Mouse (Mus musculus) erythroblast, embryonic 14.5 days (primary cell): ENCODE data around the gene Rwdd1. TPM values are rescaled to one million over a fixed set of nuclear protein-coding genes. Genes with fewer than 3 reads are reported as not detected.

Experiments used
- H3K27me3 ChIP-seq: 2 replicates; pipeline ENCODE4 v1.6.1; 2012; ENCODE audit warnings: inconsistent platforms; ENCODE audit not compliant: control insufficient read depth
- H3K36me3 ChIP-seq: 2 replicates; pipeline ENCODE4 v1.6.1; 2012; ENCODE audit warnings: mild to moderate bottlenecking, inconsistent platforms; ENCODE audit not compliant: control insufficient read depth
- H3K4me1 ChIP-seq: 2 replicates; pipeline ENCODE4 v1.6.1; 2012; ENCODE audit warnings: inconsistent platforms; ENCODE audit not compliant: control insufficient read depth
- H3K4me3 ChIP-seq: replicated peaks from 2 replicates; pipeline ENCODE3; 2012; ENCODE audit warnings: moderate library complexity, mild to moderate bottlenecking, inconsistent platforms
- H3K9me3 ChIP-seq: 2 replicates; pipeline ENCODE4 v1.6.1; 2012; ENCODE audit warnings: low read length, inconsistent platforms, mixed read lengths; ENCODE audit not compliant: control insufficient read depth
- GATA1 ChIP-seq: IDR thresholded peaks from 2 replicates; pipeline ENCODE4 v1.6.1; 2012; ENCODE audit warnings: low read length, inconsistent platforms, mixed read lengths
- TAL1 ChIP-seq: IDR thresholded peaks from 3 replicates; pipeline ENCODE4 v1.6.1; 2012; ENCODE audit warnings: low read length, inconsistent platforms, mixed read lengths
- polyA plus RNA-seq: library from polyadenylated mRNA; stranded (reverse); fragments of >175 nt; gene quantifications from 2 replicates; pipeline ENCODE4 v1.2.3, GENCODE M21; 2012

Gene Rwdd1
- 2.7 and 3.2 TPM in 2 replicates for polyA plus RNA-seq

DNA sequence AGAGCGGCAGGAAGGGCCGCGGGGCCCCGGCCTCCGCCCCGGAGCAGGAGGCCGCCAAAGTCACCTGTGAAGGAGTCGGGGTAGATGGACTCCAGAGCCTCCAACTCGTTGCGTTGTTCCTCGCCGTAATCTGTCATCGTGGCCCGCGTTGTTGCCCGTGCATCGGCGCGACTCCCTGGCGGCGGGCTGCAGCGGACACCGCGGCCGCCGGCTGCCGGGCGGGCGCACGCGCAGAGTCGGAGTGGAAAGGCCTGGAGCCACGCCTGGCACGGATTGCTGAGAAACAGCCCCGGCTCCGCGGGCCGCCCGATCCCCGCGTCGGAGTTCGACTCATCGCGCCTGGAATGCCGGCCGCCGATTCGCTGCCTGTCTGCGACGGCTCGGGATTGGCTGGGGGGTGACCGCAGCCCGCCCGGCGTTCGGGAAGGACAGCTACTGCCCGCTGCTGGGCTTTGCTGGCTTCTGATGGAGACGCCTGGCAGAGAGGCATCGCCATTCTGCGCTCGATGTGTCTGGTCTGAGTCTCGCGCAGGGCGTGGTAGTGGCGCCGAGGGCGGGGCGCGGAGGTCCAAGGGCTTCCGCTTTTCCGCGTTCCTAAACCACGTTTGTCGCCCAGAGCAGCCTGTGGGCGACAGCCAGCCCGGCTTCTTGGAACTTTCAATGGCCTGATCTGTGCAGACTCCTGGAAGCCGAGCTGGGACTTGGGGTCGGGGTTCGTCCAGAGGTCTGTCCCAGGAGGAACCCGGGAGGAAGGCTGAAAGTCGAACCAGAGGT is at the start of gene Rwdd1:
Gene Rwdd1, minus strand, starts transcription at position 323 of the 774 bp plus-strand sequence.
- Histone ChIP-seq H3K36me3 (no peaks in the 10 kb centered on the region), H3K27me3 (no peaks in the 10 kb centered on the region), H3K9me3 (no peaks in the 10 kb centered on the region), H3K4me3 (peak within 1 kb of the TSS; percentile 91), H3K4me1 (peaks cover 45% of the 10 kb centered on the region)
- no peak for TF ChIP-seq GATA1
- no peak for TF ChIP-seq TAL1

DNA sequence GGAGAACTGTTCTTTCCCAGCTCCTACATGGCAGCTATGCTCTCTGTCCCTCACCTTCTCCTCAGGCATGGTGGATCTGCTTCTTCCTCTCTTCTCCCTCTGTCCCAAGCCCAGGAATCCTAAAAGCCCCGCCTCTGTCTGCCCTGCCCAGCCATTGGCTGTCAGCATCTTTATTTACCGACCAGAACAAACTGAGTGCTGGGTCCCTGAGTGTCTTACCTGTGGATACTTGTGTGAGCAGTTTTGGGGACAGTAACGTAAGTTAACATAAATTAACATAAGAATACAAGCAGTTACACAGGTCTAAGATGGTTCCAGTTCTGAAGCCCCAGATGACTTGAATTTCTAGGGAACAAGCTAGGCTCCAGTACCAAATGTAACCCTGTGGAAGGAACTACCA is 47.2 kb upstream of the Rwdd1 start:
- H3K36me3 ChIP-seq: no peaks in the 10 kb centered on the region
- H3K9me3 ChIP-seq: no peaks in the 10 kb centered on the region
- no peak overlapping the region for H3K4me3 ChIP-seq
- no peaks in the 10 kb centered on the region for H3K4me1 ChIP-seq
- no peaks in the 10 kb centered on the region for H3K27me3 ChIP-seq
- TF ChIP-seq GATA1: no peak
- TF ChIP-seq TAL1: no peak

- H3K9me3 ChIP-seq: no peaks in the 10 kb centered on the region
- no peaks in the 10 kb centered on the region for H3K27me3 ChIP-seq
- H3K36me3 ChIP-seq: no peaks in the 10 kb centered on the region
- TF ChIP-seq TAL1 (no peak), GATA1 (no peak)
- H3K4me1 ChIP-seq: no peaks in the 10 kb centered on the region
- no peak overlapping the region for H3K4me3 ChIP-seq
Observed at GRCm38 (mm10) chr10:34053987-34054386, 34.6 kb upstream of the Rwdd1 start.

GRCm38 (mm10) chr10:34044210-34044609 is 24.8 kb upstream of the Rwdd1 start, which contains the start of gene Calhm4:
TSS of gene Calhm4 (minus strand) at chr10:34044310.
- TF ChIP-seq GATA1 (no peak), TAL1 (no peak)
- H3K9me3 ChIP-seq: no peaks in the 10 kb centered on the region
- no peak within 1 kb of the TSS for H3K4me3 ChIP-seq
- H3K4me1 ChIP-seq: no peaks in the 10 kb centered on the region
- no peaks in the 10 kb centered on the region for H3K27me3 ChIP-seq
- H3K36me3 ChIP-seq: no peaks in the 10 kb centered on the region

- Histone ChIP-seq H3K36me3 (no peaks in the 10 kb centered on the region), H3K27me3 (peaks cover 2% of the 10 kb centered on the region; the same call in 1 of the 2 replicates), H3K9me3 (no peaks in the 10 kb centered on the region), H3K4me1 (peaks cover 2% of the 10 kb centered on the region; the same call in 1 of the 2 replicates), H3K4me3 (no peak within 1 kb of the TSS)
- TF ChIP-seq TAL1 (no peak), GATA1 (no peak)
Observed at GRCm38 (mm10) chr10:34037401-34037800, 18.0 kb upstream of the Rwdd1 start, which contains the start of gene Trappc3l. TSS of gene Trappc3l (plus strand) at chr10:34037597.

DNA sequence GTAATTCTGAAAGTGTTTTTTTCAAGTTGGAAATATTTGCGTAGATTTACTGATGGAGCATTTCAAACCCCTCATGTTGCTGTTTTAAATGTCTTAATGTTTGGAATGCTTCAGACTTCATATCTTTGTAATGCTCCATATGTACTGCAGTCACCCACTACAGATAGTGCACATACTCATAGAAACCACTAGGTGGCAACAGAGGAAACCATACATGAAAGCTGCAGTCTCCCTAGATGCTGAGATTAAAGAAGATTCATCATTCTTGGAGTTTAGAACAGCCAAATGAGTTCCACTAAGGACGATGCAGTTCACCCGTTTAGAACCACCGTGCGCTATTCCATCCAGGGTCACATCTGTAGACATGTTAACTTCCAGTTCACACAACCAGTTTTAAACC is 17.2 kb upstream of the Rwdd1 start:
- H3K36me3 ChIP-seq: no peaks in the 10 kb centered on the region
- no peak overlapping the region for H3K4me3 ChIP-seq
- H3K4me1 ChIP-seq: peaks cover 2% of the 10 kb centered on the region; the same call in 1 of the 2 replicates
- H3K9me3 ChIP-seq: no peaks in the 10 kb centered on the region
- H3K27me3 ChIP-seq: peaks cover 2% of the 10 kb centered on the region; the same call in 1 of the 2 replicates
- TF ChIP-seq TAL1 (no peak), GATA1 (no peak)

DNA sequence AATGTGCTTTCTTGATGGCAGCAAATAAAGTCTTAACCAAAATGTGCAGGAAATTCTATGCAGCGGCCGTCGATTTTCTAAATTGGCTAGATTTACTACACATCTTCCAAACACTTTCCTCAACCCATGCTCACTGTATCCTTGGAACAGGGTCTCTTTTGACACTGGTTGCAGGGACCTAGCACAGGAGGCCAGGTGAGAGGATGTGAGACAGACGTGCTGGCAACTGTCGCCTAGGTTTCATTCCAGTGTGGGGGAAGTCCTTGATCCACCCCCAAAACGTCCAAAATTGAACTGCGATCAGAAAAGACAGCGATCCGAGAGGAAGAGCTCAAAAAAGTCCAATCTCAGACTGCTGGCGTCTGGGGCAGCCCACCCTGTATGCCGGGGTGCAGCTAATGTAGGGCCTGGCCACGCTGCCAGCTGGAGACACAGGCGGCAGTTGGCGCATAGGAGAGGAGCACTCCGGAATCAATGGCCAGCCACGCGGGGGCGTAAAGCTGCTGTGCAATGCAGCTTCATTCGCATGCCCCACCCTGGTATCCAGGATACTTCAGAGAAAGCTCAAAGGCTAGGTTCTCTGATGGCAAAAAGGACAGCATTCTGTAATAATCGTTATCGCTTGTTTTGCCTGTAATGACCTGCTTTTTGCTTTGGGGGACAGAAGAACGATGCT is 14.3 kb upstream of the Rwdd1 start:
- TF ChIP-seq GATA1: no peak
- no peak for TF ChIP-seq TAL1
- Histone ChIP-seq H3K4me3 (no peak overlapping the region), H3K9me3 (no peaks in the 10 kb centered on the region), H3K36me3 (no peaks in the 10 kb centered on the region), H3K27me3 (peaks cover 2% of the 10 kb centered on the region; the same call in 1 of the 2 replicates), H3K4me1 (peaks cover 2% of the 10 kb centered on the region; the same call in 1 of the 2 replicates)

DNA sequence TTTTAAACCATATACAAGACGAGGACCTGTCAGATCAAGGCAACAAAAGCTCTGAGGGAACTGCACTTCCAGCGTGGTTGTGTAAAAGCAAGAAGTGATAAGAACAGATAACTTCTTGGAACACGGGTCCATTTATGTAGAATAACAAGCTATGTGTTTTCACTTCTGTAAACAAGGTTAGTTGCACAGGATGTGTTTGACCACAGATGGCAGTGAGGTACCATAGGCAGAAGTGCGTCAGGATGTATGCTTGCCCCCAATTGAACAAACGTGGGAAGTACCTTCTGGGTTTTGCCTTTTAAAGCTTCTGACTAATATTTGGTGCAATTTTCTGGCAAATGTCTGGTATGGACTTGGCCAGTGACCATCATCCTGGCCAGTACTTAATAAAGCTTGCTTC is 10.9 kb upstream of the Rwdd1 start:
- H3K36me3 ChIP-seq: no peaks in the 10 kb centered on the region
- peaks cover 2% of the 10 kb centered on the region; the same call in 1 of the 2 replicates for H3K27me3 ChIP-seq
- H3K9me3 ChIP-seq: no peaks in the 10 kb centered on the region
- peaks cover 2% of the 10 kb centered on the region; the same call in 1 of the 2 replicates for H3K4me1 ChIP-seq
- no peak overlapping the region for H3K4me3 ChIP-seq
- no peak for TF ChIP-seq GATA1
- TF ChIP-seq TAL1: no peak

DNA sequence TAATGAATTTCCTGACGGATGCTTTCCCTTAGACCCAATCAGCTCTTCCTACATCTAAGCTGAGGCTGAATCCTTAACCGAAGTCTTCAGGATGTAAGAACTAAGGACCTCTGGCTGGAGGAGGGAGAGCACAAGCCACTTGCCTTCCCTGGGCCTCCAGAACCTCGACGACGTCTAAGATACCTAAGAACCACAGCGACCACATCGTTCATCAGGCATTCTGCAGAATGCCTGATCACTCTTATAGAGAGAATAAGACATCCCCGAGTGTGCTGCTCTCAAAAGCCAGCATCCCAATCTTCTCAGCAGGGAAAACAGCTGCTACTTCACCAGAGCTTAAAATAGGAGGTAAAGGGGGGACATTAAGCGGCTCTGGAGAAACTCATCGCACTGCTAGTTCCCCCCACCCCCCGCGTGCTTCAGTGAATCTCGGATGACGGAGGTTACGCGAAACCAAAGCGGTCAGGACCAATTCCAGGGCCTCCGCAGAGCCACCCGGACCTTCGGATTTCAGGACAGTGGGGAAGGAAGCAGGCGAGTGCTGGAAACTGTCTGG is 600 bp downstream of the Rwdd1 start:
- H3K9me3 ChIP-seq: no peaks in the 10 kb centered on the region
- peak overlapping the region; percentile 91 for H3K4me3 ChIP-seq
- no peaks in the 10 kb centered on the region for H3K27me3 ChIP-seq
- no peaks in the 10 kb centered on the region for H3K36me3 ChIP-seq
- no peak for TF ChIP-seq GATA1
- no peak for TF ChIP-seq TAL1
- H3K4me1 ChIP-seq: peaks cover 45% of the 10 kb centered on the region
